Mouse (Mus musculus): ENCODE data around the gene Ifnb1. TPM values are rescaled to one million over a fixed set of nuclear protein-coding genes. Genes with fewer than 3 reads are reported as not detected.

The Ifnb1 gene
- polyA plus RNA-seq, 1 experiment from 2014 or later = not detected

GRCm38 (mm10) chr4:88501247-88501646 is 21.3 kb downstream of the Ifnb1 start:
- no peaks in the 10 kb centered on the region for H3K4me1 ChIP-seq (replicated peaks)
- DNase-seq = no peak
- no peak overlapping the region for H3K4me2 ChIP-seq
- H3K27ac ChIP-seq = no peak overlapping the region
- ATAC-seq (ENCODE audit: low read depth) = no peak
- no peaks in the 10 kb centered on the region for H3K36me3 ChIP-seq
- H3K9ac ChIP-seq = no peak overlapping the region
- no peak overlapping the region for H3K4me3 ChIP-seq (replicated peaks)
- 61% methylated on average over 3 of the region's 3 CpGs for WGBS (ENCODE audit: insufficient replicate concordance)
- no peaks in the 10 kb centered on the region for H3K27me3 ChIP-seq
- no peaks in the 10 kb centered on the region for H3K9me3 ChIP-seq (replicated peaks)

- no peak overlapping the region for H3K4me3 ChIP-seq (replicated peaks)
- DNase-seq (no peak), ATAC-seq (ENCODE audit: low read depth) (no peak)
- no peaks in the 10 kb centered on the region for H3K27me3 ChIP-seq
- no peak overlapping the region for H3K4me2 ChIP-seq
- no peak overlapping the region for H3K27ac ChIP-seq
- H3K36me3 ChIP-seq = no peaks in the 10 kb centered on the region
- 39% methylated on average over 6 of the region's 6 CpGs for WGBS (ENCODE audit: insufficient replicate concordance)
- no peaks in the 10 kb centered on the region for H3K9me3 ChIP-seq (replicated peaks)
- no peaks in the 10 kb centered on the region for H3K4me1 ChIP-seq (replicated peaks)
- no peak overlapping the region for H3K9ac ChIP-seq
Observed at GRCm38 (mm10) chr4:88496321-88497018, 26.1 kb downstream of the Ifnb1 start.

- Histone ChIP-seq H3K4me3 (replicated peaks) (no peak overlapping the region), H3K9ac (no peak overlapping the region), H3K9me3 (replicated peaks) (no peaks in the 10 kb centered on the region), H3K27ac (no peak overlapping the region), H3K4me1 (replicated peaks) (no peaks in the 10 kb centered on the region), H3K4me2 (no peak overlapping the region), H3K27me3 (no peaks in the 10 kb centered on the region), H3K36me3 (no peaks in the 10 kb centered on the region)
- WGBS (ENCODE audit: insufficient replicate concordance) = 88% methylated on average over 2 of the region's 2 CpGs
- ATAC-seq (ENCODE audit: low read depth) = no peak
- no peak for DNase-seq
Observed at GRCm38 (mm10) chr4:88489622-88490021, 33.0 kb downstream of the Ifnb1 start.

- H3K27me3 ChIP-seq = no peaks in the 10 kb centered on the region
Observed at GRCm38 (mm10) chr4:88488107-88488506, 34.5 kb downstream of the Ifnb1 start.

GRCm38 (mm10) chr4:88480130-88480529 is 42.4 kb downstream of the Ifnb1 start:
- DNase-seq (no peak), ATAC-seq (ENCODE audit: low read depth) (no peak)
- Histone ChIP-seq H3K9me3 (replicated peaks) (no peaks in the 10 kb centered on the region), H3K4me1 (replicated peaks) (no peaks in the 10 kb centered on the region), H3K36me3 (no peaks in the 10 kb centered on the region), H3K4me2 (no peak overlapping the region), H3K4me3 (replicated peaks) (no peak overlapping the region), H3K27me3 (no peaks in the 10 kb centered on the region), H3K27ac (no peak overlapping the region), H3K9ac (no peak overlapping the region)
- WGBS (ENCODE audit: insufficient replicate concordance) = 44% methylated on average over 6 of the region's 6 CpGs

More at GRCm38 (mm10) chr4:88488107-88488506, 34.5 kb downstream of the Ifnb1 start:
- Histone ChIP-seq H3K4me1 (replicated peaks) (no peaks in the 10 kb centered on the region), H3K9ac (no peak overlapping the region), H3K9me3 (replicated peaks) (no peaks in the 10 kb centered on the region), H3K4me2 (no peak overlapping the region), H3K36me3 (no peaks in the 10 kb centered on the region), H3K27ac (no peak overlapping the region), H3K4me3 (replicated peaks) (no peak overlapping the region)
- no peak for DNase-seq
- ATAC-seq (ENCODE audit: low read depth) = no peak
- 71% methylated on average over 3 of the region's 3 CpGs for whole genome bisulfite sequencing (ENCODE audit: insufficient replicate concordance)

- ATAC-seq (ENCODE audit: low read depth) (no peak), DNase-seq (no peak)
- Histone ChIP-seq H3K4me3 (replicated peaks) (no peak overlapping the region), H3K27ac (no peak overlapping the region), H3K4me2 (no peak overlapping the region), H3K27me3 (no peaks in the 10 kb centered on the region), H3K36me3 (no peaks in the 10 kb centered on the region), H3K9ac (no peak overlapping the region), H3K4me1 (replicated peaks) (no peaks in the 10 kb centered on the region), H3K9me3 (replicated peaks) (no peaks in the 10 kb centered on the region)
- 81% methylated on average over 9 of the region's 9 CpGs for WGBS (ENCODE audit: insufficient replicate concordance)
Observed at GRCm38 (mm10) chr4:88478809-88479186, 43.8 kb downstream of the Ifnb1 start.

GRCm38 (mm10) chr4:88478177-88478808 is 44.3 kb downstream of the Ifnb1 start:
- no peak overlapping the region for H3K4me2 ChIP-seq
- no peaks in the 10 kb centered on the region for H3K27me3 ChIP-seq
- 70% methylated on average over 4 of the region's 4 CpGs for WGBS (ENCODE audit: insufficient replicate concordance)
- H3K9ac ChIP-seq = no peak overlapping the region
- no peak overlapping the region for H3K4me3 ChIP-seq (replicated peaks)
- no peak overlapping the region for H3K27ac ChIP-seq
- H3K9me3 ChIP-seq (replicated peaks) = no peaks in the 10 kb centered on the region
- no peaks in the 10 kb centered on the region for H3K36me3 ChIP-seq
- no peaks in the 10 kb centered on the region for H3K4me1 ChIP-seq (replicated peaks)
- DNase-seq (no peak), ATAC-seq (ENCODE audit: low read depth) (no peak)

GRCm38 (mm10) chr4:88476511-88477210 is 45.9 kb downstream of the Ifnb1 start:
- H3K4me2 ChIP-seq = no peak overlapping the region
- no peaks in the 10 kb centered on the region for H3K4me1 ChIP-seq (replicated peaks)
- no peak overlapping the region for H3K4me3 ChIP-seq (replicated peaks)
- H3K9me3 ChIP-seq (replicated peaks) = no peaks in the 10 kb centered on the region
- H3K27ac ChIP-seq = no peak overlapping the region
- no peak overlapping the region for H3K9ac ChIP-seq
- no peaks in the 10 kb centered on the region for H3K36me3 ChIP-seq
- 47% methylated on average over 4 of the region's 4 CpGs for WGBS (ENCODE audit: insufficient replicate concordance)
- ATAC-seq (ENCODE audit: low read depth) (no peak), DNase-seq (no peak)
- no peaks in the 10 kb centered on the region for H3K27me3 ChIP-seq

- Histone ChIP-seq H3K9me3 (replicated peaks) (no peaks in the 10 kb centered on the region), H3K9ac (no peak overlapping the region), H3K4me3 (replicated peaks) (no peak overlapping the region), H3K4me1 (replicated peaks) (no peaks in the 10 kb centered on the region), H3K27me3 (no peaks in the 10 kb centered on the region), H3K36me3 (no peaks in the 10 kb centered on the region), H3K27ac (no peak overlapping the region), H3K4me2 (no peak overlapping the region)
- DNase-seq (no peak), ATAC-seq (ENCODE audit: low read depth) (no peak)
- 58% methylated on average over 3 of the region's 3 CpGs for WGBS (ENCODE audit: insufficient replicate concordance)
Observed at GRCm38 (mm10) chr4:88476084-88476483, 46.5 kb downstream of the Ifnb1 start.
